Mouse (Mus musculus) midbrain, embryonic 14.5 days (tissue): ENCODE data around the gene Grik5. TPM values are rescaled to one million over a fixed set of nuclear protein-coding genes. Genes with fewer than 3 reads are reported as not detected.
A peak's percentile ranks its signal among the peaks of the same experiment; 100 is the strongest.

Experiments used
- ATAC-seq: fragments of 200-750 bp; cut with Nextera tagmentation; 2 replicates; pipeline ENCODE4 v1.8.0; 2017; ENCODE audit warnings: moderate number of reproducible peaks, moderate library complexity; ENCODE audit not compliant: low FRiP score, low TSS enrichment
- DNase-seq: peaks from one replicate; pipeline ENCODE4 v3.0.0-alpha.2; 2015
- H3K27ac ChIP-seq: fragments of 300-500 bp; sonication (generic); replicated peaks from 2 replicates; pipeline ENCODE4 v1.5.1; 2014; ENCODE audit warnings: mild to moderate bottlenecking, low read depth, low read length, moderate library complexity
- H3K27me3 ChIP-seq: fragments of 300-500 bp; sonication (generic); 2 replicates; pipeline ENCODE4 v1.6.1; 2014; ENCODE audit warnings: low read length, control low read depth, mixed read lengths; ENCODE audit not compliant: control insufficient read depth, insufficient read depth
- H3K36me3 ChIP-seq: fragments of 300-500 bp; sonication (generic); 2 replicates; pipeline ENCODE4 v1.6.1; 2014; ENCODE audit warnings: low read length, control low read depth; ENCODE audit not compliant: control insufficient read depth, insufficient read depth
- H3K4me1 ChIP-seq: fragments of 300-500 bp; sonication (generic); 2 replicates; pipeline ENCODE4 v1.6.1; 2014; ENCODE audit warnings: mild to moderate bottlenecking, antibody characterized with exemption, low read length, control low read depth; ENCODE audit not compliant: control insufficient read depth, insufficient read depth
- H3K4me2 ChIP-seq: fragments of 300-500 bp; sonication (generic); 2 replicates; pipeline ENCODE4 v1.6.1; 2014; ENCODE audit warnings: mild to moderate bottlenecking, low read length, moderate library complexity
- H3K4me3 ChIP-seq: fragments of 300-500 bp; sonication (generic); replicated peaks from 2 replicates; pipeline ENCODE4 v1.5.1; 2014; ENCODE audit warnings: low read depth, low read length
- H3K9ac ChIP-seq: fragments of 300-500 bp; sonication (generic); replicated peaks from 2 replicates; pipeline ENCODE4 v1.6.1; 2014; ENCODE audit warnings: mild to moderate bottlenecking, low read length, moderate library complexity
- H3K9me3 ChIP-seq: fragments of 300-500 bp; sonication (generic); 2 replicates; pipeline ENCODE4 v1.6.1; 2016; ENCODE audit warnings: low read length, control low read depth, mixed read lengths; ENCODE audit not compliant: control insufficient read depth
- WGBS: fragments of 180-500 bp; shearing (Covaris S2); extraction: QIAGEN DNeasy Blood & Tissue Kit; methylation state at CpG from one replicate; pipeline ENCODE4 v1.1.7; 2014; 5-methylcytosine and 5-hydroxymethylcytosine counted together
- polyA plus RNA-seq: library from polyadenylated mRNA; unstranded; fragments of >200 nt; fragmentation: Nextera tagmentation; extraction: Ambion mirVana; gene quantifications from 2 replicates; pipeline ENCODE4 v1.2.1, GENCODE M21; 2014

Gene Grik5
- polyA plus RNA-seq, 1 experiment from 2014 or later, result 21.7 TPM

DNA sequence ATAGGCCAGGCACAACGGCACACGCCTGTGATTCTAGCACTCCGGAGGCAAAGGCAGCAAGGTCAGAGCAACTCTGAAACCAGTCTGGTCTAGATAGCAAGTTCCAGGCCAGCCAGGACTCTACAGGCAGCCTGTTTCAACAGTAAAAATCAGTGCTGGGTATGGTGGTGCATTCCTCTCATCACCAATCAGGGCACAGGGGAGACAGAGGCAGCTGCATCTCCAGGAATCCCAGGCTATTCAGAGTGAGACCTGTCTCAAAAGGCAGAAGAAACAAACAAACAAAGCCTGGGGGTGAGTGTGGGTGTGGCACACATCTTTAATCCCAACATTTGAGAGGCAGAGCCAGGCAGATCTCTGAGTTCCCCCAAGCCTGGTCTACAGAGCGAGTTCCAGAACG lies 88.8 kb downstream of the Grik5 start:
- no peak overlapping the region for H3K4me2 ChIP-seq
- no peak overlapping the region for H3K4me3 ChIP-seq
- ATAC-seq (no peak), DNase-seq (no peak)
- no peak overlapping the region for H3K27ac ChIP-seq
- no peaks in the 10 kb centered on the region for H3K27me3 ChIP-seq
- peaks cover 89% of the 10 kb centered on the region for H3K36me3 ChIP-seq
- 86% methylated on average over 5 of the region's 5 CpGs for whole genome bisulfite sequencing
- H3K9me3 ChIP-seq, result no peaks in the 10 kb centered on the region
- H3K4me1 ChIP-seq, result no peaks in the 10 kb centered on the region
- no peak overlapping the region for H3K9ac ChIP-seq

DNA sequence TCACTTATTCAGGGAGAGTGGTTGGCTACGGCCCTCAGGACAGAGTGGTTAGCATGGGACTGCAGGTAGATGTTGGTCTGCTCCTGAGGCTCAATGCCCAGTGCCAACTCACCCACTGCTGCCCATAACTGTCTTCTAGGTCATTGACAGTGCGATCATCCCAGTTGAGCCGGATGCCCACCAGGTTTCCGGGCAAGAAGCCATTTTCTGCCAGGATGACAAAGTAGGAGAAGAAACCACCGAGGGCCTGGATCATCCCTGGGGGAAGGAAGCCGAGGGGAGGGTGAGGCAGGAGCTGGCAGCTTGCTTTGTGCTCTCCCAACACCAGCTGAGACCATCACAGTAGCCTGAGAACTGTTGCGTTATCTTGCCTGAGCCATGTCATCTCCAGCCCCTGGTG lies 91.7 kb downstream of the Grik5 start:
- ATAC-seq (no peak), DNase-seq (no peak)
- Histone ChIP-seq H3K4me2 (no peak overlapping the region), H3K4me1 (no peaks in the 10 kb centered on the region), H3K27me3 (no peaks in the 10 kb centered on the region), H3K9ac (no peak overlapping the region), H3K36me3 (peaks cover 72% of the 10 kb centered on the region), H3K27ac (no peak overlapping the region), H3K9me3 (no peaks in the 10 kb centered on the region), H3K4me3 (no peak overlapping the region)
- WGBS, result 76% methylated on average over 7 of the region's 7 CpGs

DNA sequence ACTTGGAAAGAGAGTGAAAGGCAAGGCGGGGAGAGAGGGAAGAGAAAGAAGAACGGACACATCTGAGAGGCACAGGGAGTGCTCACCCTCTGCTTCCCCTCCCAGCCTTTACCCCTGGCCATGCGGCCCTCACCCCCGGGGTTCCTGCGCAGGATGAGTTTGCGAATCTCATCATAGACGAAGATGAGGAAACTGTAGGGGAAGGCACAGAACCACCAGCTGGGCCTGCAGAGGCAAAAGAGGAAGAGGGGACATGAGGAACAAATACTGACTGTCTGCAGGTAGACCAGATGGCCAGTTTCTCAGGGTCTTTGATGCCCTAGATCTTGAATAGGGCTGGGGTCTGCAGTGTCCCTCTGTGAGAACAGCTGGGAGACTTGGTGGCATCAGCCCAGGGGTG lies 93.4 kb downstream of the Grik5 start:
- H3K27ac ChIP-seq, result no peak overlapping the region
- no peak overlapping the region for H3K4me3 ChIP-seq
- H3K27me3 ChIP-seq, result no peaks in the 10 kb centered on the region
- no peaks in the 10 kb centered on the region for H3K4me1 ChIP-seq
- no peak for ATAC-seq
- WGBS, result 83% methylated on average over 7 of the region's 7 CpGs
- peaks cover 58% of the 10 kb centered on the region for H3K36me3 ChIP-seq
- no peak overlapping the region for H3K9ac ChIP-seq
- no peak for DNase-seq
- H3K4me2 ChIP-seq, result no peak overlapping the region
- H3K9me3 ChIP-seq, result no peaks in the 10 kb centered on the region

DNA sequence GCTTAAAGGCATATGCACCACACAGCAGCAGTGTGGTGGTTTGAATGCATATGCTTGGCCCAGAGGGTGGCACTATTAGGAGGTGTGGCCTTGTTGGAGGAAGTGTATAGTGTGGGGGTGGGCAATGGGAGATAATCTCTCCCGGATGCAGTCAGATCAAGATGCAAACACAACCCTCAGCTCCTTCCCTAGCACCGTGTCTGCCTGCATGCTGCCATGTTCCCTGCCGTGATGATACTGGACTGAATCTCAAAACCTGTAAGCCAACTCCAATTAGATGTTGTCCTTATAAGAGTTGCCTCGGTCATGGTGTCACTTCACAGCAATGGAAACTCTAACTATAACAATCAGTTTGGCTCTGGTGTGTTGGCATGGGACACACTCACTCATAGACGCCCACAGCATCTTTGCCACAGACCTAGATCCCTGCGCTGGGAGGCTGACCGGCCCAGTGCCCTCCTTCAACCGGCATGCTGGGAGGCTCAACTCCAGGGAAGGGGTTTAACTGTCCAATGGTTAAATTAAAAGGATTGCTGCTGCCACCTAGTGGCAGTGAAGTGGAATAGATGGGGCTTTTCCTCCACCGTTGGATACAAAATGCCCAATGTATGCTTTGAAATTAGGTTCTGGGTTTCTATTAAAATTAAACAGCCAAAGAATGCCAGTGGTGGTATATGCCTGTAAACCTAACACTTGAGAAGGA lies 97.1 kb downstream of the Grik5 start:
- 28% methylated on average over 9 of the region's 9 CpGs for WGBS
- DNase-seq (peak; percentile 82), ATAC-seq (no peak)
- Histone ChIP-seq H3K36me3 (peaks cover 29% of the 10 kb centered on the region), H3K9ac (no peak overlapping the region), H3K9me3 (no peaks in the 10 kb centered on the region), H3K4me2 (no peak overlapping the region), H3K4me3 (no peak overlapping the region), H3K4me1 (no peaks in the 10 kb centered on the region), H3K27me3 (no peaks in the 10 kb centered on the region), H3K27ac (no peak overlapping the region)

DNA sequence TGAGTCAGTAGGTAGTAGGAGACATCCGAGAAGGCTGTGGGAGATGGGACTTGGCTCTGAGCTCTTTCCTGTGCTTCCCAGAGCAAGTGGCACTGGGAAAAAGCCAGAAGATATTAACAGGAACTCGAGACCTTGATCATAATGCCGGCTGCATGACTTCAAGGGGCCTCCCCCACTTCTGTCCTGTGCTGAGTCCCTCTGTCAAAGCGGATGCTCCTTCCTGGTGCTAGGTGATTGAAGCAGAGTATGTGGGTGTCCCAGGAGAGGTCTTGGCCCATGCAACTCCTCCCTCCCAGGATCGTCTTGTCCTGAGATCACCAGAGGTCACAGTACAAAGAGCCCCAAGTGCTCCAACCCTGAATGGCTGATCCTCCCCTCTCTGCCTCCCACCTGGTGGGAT lies 98.2 kb downstream of the Grik5 start:
- no peak overlapping the region for H3K4me2 ChIP-seq
- no peak for ATAC-seq
- 79% methylated on average over 5 of the region's 5 CpGs for WGBS

DNA sequence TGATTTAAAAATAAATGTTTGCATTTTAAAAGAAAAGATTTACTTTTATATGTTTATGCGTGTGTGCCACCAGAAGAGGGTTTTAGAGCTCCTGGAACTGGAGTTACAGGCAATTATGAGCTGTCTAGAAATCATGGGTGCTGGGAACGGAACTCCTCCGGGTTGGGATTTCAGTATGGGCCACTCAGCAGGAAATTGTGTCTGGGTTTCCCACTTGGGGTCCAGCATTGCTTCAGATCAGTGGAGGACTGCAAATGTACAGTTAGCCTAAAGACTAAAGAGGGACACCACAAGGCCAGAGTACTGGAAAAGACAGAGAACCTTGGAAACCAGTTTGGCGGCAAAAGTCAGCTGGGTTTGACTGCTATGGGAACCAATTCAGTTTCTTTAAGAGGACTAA lies 98.9 kb downstream of the Grik5 start:
- H3K9ac ChIP-seq, result no peak overlapping the region
- ATAC-seq (no peak), DNase-seq (no peak)
- no peaks in the 10 kb centered on the region for H3K9me3 ChIP-seq
- H3K4me1 ChIP-seq, result no peaks in the 10 kb centered on the region
- no peak overlapping the region for H3K27ac ChIP-seq
- 86% methylated on average over 4 of the region's 4 CpGs for WGBS
- H3K36me3 ChIP-seq, result peaks cover 14% of the 10 kb centered on the region
- no peak overlapping the region for H3K4me2 ChIP-seq
- H3K4me3 ChIP-seq, result no peak overlapping the region
- H3K27me3 ChIP-seq, result no peaks in the 10 kb centered on the region

More for the DNA sequence above, 98.2 kb downstream of the Grik5 start:
- H3K4me1 ChIP-seq, result no peaks in the 10 kb centered on the region
- H3K9me3 ChIP-seq, result no peaks in the 10 kb centered on the region
- H3K36me3 ChIP-seq, result peaks cover 21% of the 10 kb centered on the region
- H3K27me3 ChIP-seq, result no peaks in the 10 kb centered on the region
- no peak overlapping the region for H3K4me3 ChIP-seq
- H3K9ac ChIP-seq, result no peak overlapping the region
- DNase-seq, result no peak
- H3K27ac ChIP-seq, result no peak overlapping the region

DNA sequence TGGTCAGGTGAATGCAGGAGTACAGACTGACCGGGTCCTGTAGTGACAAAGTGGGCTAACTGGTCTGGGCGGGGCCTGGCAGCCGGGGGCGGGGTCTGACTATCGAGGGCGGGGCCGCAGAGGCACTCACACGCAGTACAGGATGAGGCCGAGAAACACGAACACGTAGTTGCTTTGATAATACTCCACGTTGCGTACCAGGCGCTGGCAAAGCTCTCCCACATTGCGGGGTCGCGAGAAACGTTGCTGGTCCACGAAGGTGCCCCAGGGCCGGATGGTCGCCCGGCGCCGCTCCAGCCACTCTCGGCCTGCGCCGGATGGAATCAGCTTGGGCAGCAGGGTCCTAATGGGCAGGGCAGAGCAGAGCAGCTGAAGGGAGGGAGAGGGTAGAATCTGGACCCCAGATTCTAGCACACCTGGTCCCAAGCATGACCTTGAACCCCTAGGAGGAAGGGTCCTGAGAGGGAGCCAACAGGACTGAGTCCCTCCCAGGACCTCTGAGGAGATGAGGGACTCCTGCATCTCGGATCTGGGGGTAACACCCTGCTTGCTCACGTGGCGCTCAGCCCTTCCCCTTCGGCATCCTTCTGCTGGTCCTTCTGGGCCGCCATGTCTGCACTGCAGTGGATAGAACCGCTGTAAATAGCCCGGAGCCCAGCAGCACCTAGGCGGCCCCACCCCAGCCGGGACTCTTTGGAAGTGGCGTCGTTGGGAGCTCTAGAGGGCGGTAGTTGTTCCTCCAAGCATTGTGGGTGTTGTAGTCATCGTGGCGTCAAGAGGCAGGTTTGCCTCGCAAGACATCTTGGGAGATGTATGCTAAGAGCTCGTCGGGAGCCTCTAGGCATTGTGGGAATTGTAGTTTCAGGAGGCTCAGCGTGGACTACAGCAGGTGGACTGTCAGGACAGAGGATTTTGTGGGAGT lies 99.9 kb downstream of the Grik5 start, which contains the start of gene Rabac1:
TSS of gene Rabac1 (minus strand) at position 783 of the 922 bp plus-strand sequence.
- WGBS, result under 1% methylated on average over 45 of the region's 45 CpGs
- H3K9ac ChIP-seq, result peak within 1 kb of the TSS; percentile 72
- peak; percentile 96 for DNase-seq
- H3K4me1 ChIP-seq, result no peaks in the 10 kb centered on the region
- H3K27me3 ChIP-seq, result no peaks in the 10 kb centered on the region
- no peaks in the 10 kb centered on the region for H3K9me3 ChIP-seq
- ATAC-seq, result peak; percentile 90
- H3K36me3 ChIP-seq, result peaks cover 4% of the 10 kb centered on the region
- peak within 1 kb of the TSS; percentile 72 for H3K27ac ChIP-seq
- H3K4me3 ChIP-seq, result peak within 1 kb of the TSS; percentile 73
- H3K4me2 ChIP-seq, result peak within 1 kb of the TSS; percentile 74

DNA sequence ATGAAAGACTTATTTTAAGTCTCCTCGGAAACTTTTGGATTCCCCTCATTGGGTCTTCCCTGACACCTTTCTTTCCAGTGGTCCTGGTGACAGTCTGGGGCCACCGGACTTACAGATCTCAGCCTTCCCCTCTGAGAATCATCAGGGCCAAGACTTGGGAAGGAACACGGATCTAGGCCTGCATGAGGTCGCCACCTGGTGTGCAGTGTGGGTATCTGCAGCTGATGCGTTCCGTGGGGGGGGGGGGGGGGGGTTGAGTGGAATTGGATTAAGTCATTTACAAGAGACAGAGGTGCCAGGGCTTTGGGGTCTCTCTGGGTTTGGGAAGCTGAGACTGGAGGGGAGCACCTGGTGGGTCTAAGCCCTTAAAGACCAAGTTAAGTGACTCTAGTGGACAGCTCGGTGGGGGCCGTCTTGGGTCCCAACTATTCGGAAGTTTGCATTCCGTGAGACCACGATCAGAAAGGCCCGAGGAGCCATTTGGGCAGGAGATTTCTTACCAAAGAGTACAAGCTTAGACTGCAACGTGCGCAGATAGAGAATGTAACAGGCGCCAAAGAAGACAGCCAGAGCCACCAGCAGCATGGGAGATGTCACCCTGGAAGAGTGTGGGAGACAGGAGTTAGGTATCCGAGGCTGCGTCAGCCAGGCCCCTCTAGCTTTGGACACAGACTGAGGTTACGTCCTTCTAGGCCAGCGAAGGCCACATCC lies 100.7 kb downstream of the Grik5 start:
- H3K4me2 ChIP-seq, result peak overlapping the region; percentile 74
- WGBS, result 9% methylated on average over 19 of the region's 19 CpGs
- H3K27ac ChIP-seq, result peak overlapping the region; percentile 72
- no peaks in the 10 kb centered on the region for H3K27me3 ChIP-seq
- DNase-seq (peak; percentile 75), ATAC-seq (no peak)
- H3K9me3 ChIP-seq, result no peaks in the 10 kb centered on the region
- peak overlapping the region; percentile 72 for H3K9ac ChIP-seq
- H3K36me3 ChIP-seq, result 0 out of 2 replicates have a peak, but pooled peaks cover 4% of the 10 kb centered on the region
- peak overlapping the region; percentile 73 for H3K4me3 ChIP-seq
- no peaks in the 10 kb centered on the region for H3K4me1 ChIP-seq
